Mouse (Mus musculus) MEL (cell line): Measurements from ENCODE around the gene Cyth4. TPM values are rescaled to one million over a fixed set of nuclear protein-coding genes. Genes with fewer than 3 reads are reported as not detected.

Experiments
- DNase-seq: peaks from one replicate; pipeline ENCODE4 v3.0.0; 2011; ENCODE audit warnings: low read depth, low spot score
- H3K27ac ChIP-seq: 2 replicates; pipeline ENCODE4 v1.5.1; 2012; ENCODE audit warnings: low read depth, mild to moderate bottlenecking, control low read depth, low read length, moderate library complexity; ENCODE audit not compliant: control insufficient read depth
- H3K27me3 ChIP-seq, 2 experiments: fragments of 150-350 bp in 1 of 2; sonication (generic) in 1 of 2; 2 replicates each; pipeline ENCODE4 v1.6.1; 2012; ENCODE audit warnings: low read length in 2 of 2, mild to moderate bottlenecking in 2 of 2, improper control_type of control experiment in 1 of 2, moderate library complexity in 1 of 2; ENCODE audit not compliant: insufficient read depth in 2 of 2, control insufficient read depth in 1 of 2
- H3K36me3 ChIP-seq, 2 experiments: 2 replicates each; pipeline ENCODE4 v1.6.1; 2012 to 2014; ENCODE audit warnings: low read length in 2 of 2, improper control_type of control experiment in 1 of 2, inconsistent platforms in 1 of 2, mild to moderate bottlenecking in 1 of 2; ENCODE audit not compliant: insufficient read depth in 2 of 2, control insufficient read depth in 1 of 2
- H3K4me1 ChIP-seq, 2 experiments: fragments of 150-350 bp in 1 of 2; sonication (generic) in 1 of 2; 2 replicates each; pipeline ENCODE4 v1.6.1; 2012; ENCODE audit warnings: low read length in 2 of 2, improper control_type of control experiment in 1 of 2, mild to moderate bottlenecking in 1 of 2; ENCODE audit not compliant: insufficient read depth in 2 of 2, control insufficient read depth in 1 of 2
- H3K4me3 ChIP-seq, 2 experiments: fragments of 150-350 bp in 1 of 2; sonication (generic) in 1 of 2; 2 replicates each; pipeline ENCODE4 v1.5.1; 2012; ENCODE audit warnings: low read depth in 2 of 2, low read length in 2 of 2, mild to moderate bottlenecking in 2 of 2, moderate library complexity in 2 of 2, control low read depth in 1 of 2, improper control_type of control experiment in 1 of 2; ENCODE audit not compliant: control insufficient read depth in 1 of 2, insufficient read depth in 1 of 2
- H3K79me2 ChIP-seq: 2 replicates; pipeline ENCODE4 v1.6.1; 2012; ENCODE audit warnings: mild to moderate bottlenecking, low read length, moderate library complexity; ENCODE audit not compliant: control insufficient read depth, poor library complexity, insufficient read depth
- H3K9ac ChIP-seq: 2 replicates; pipeline ENCODE4 v1.6.1; 2012; ENCODE audit warnings: low read depth, mild to moderate bottlenecking, control low read depth, low read length, moderate library complexity; ENCODE audit not compliant: control insufficient read depth, poor library complexity, severe bottlenecking
- H3K9me3 ChIP-seq: fragments of 150-350 bp; sonication (generic); replicated peaks from 2 replicates; pipeline ENCODE4 v1.6.1; 2012; ENCODE audit warnings: mild to moderate bottlenecking, low read length, improper control_type of control experiment, moderate library complexity; ENCODE audit not compliant: insufficient read depth
- BHLHE40 ChIP-seq: IDR thresholded peaks from 2 replicates; pipeline ENCODE4 v1.6.1; 2012; ENCODE audit warnings: low read depth, mild to moderate bottlenecking, inconsistent platforms, low read length, improper control_type of control experiment, borderline replicate concordance
- CHD1 ChIP-seq: IDR thresholded peaks from 2 replicates; pipeline ENCODE4 v1.6.1; 2012; ENCODE audit warnings: low read depth, mild to moderate bottlenecking, inconsistent platforms, low read length, improper control_type of control experiment
- E2F4 ChIP-seq: IDR thresholded peaks from 2 replicates; pipeline ENCODE4 v1.6.1; 2011; ENCODE audit warnings: low read depth, low read length, improper control_type of control experiment, borderline replicate concordance
- ELF1 ChIP-seq: IDR thresholded peaks from 2 replicates; pipeline ENCODE4 v1.6.1; 2014; ENCODE audit warnings: low read depth, mild to moderate bottlenecking, inconsistent platforms, low read length, improper control_type of control experiment, moderate library complexity
- ETS1 ChIP-seq: IDR thresholded peaks from 2 replicates; pipeline ENCODE4 v1.6.1; 2012; ENCODE audit warnings: low read depth, mild to moderate bottlenecking, inconsistent platforms, low read length, improper control_type of control experiment, moderate library complexity
- HCFC1 ChIP-seq: IDR thresholded peaks from 2 replicates; pipeline ENCODE4 v1.6.1; 2012; ENCODE audit warnings: low read depth, mild to moderate bottlenecking, inconsistent platforms, low read length, improper control_type of control experiment, moderate library complexity
- KAT2A ChIP-seq: conservative IDR thresholded peaks from 2 replicates; pipeline ENCODE4 v1.6.1; 2012; ENCODE audit warnings: low read depth, low read length, improper control_type of control experiment, inconsistent platforms
- MAZ ChIP-seq: IDR thresholded peaks from 2 replicates; pipeline ENCODE4 v1.6.1; 2012; ENCODE audit warnings: low read depth, mild to moderate bottlenecking, inconsistent platforms, low read length, improper control_type of control experiment
- MXI1 ChIP-seq: IDR thresholded peaks from 2 replicates; pipeline ENCODE4 v1.6.1; 2011; ENCODE audit warnings: mild to moderate bottlenecking, low read depth, low read length, improper control_type of control experiment
- MYB ChIP-seq: IDR thresholded peaks from 2 replicates; pipeline ENCODE4 v1.6.1; 2011; ENCODE audit warnings: mild to moderate bottlenecking, low read depth, low read length, improper control_type of control experiment
- POLR2A ChIP-seq, 2 experiments: IDR thresholded peaks; 2 replicates each; pipeline ENCODE4 v1.6.1; 2011 to 2012; ENCODE audit warnings: low read length in 2 of 2, mild to moderate bottlenecking in 2 of 2, control low read depth in 1 of 2, improper control_type of control experiment in 1 of 2, low read depth in 1 of 2, moderate library complexity in 1 of 2; ENCODE audit not compliant: control insufficient read depth in 1 of 2, insufficient read depth in 1 of 2, poor library complexity in 1 of 2
- SIN3A ChIP-seq: IDR thresholded peaks from 2 replicates; pipeline ENCODE4 v1.6.1; 2012; ENCODE audit warnings: low read length, improper control_type of control experiment, inconsistent platforms
- SMC3 ChIP-seq: IDR thresholded peaks from 2 replicates; pipeline ENCODE4 v1.6.1; 2011; ENCODE audit warnings: low read depth, low read length, improper control_type of control experiment
- TBP ChIP-seq: IDR thresholded peaks from 2 replicates; pipeline ENCODE4 v1.8.0; 2011; ENCODE audit warnings: low read depth, low read length, improper control_type of control experiment
- ZKSCAN1 ChIP-seq: IDR thresholded peaks from 2 replicates; pipeline ENCODE4 v1.6.1; 2012; ENCODE audit warnings: low read depth, mild to moderate bottlenecking, inconsistent platforms, low read length, improper control_type of control experiment, moderate library complexity
- ZNF384 ChIP-seq: IDR thresholded peaks from 2 replicates; pipeline ENCODE4 v1.6.1; 2012; ENCODE audit warnings: low read depth, mild to moderate bottlenecking, inconsistent platforms, low read length, improper control_type of control experiment
- polyA plus RNA-seq, 2 experiments: library from polyadenylated mRNA; stranded (reverse) in 1 of 2; unstranded in 1 of 2; fragments of >175 nt in 1 of 2; fragments of >200 nt in 1 of 2; gene quantifications; 2 replicates each; pipeline versions ENCODE4 v1.2.1 to v1.2.4; 2012; ENCODE audit warnings: low replicate concordance in 2 of 2, low read depth in 1 of 2; ENCODE audit not compliant: insufficient read length in 2 of 2, insufficient read depth in 1 of 2, missing spikeins in 1 of 2
- total RNA-seq: library from RNA; depleted of rRNA; stranded (reverse); fragments of 300-350 nt; gene quantifications from 2 replicates; pipeline ENCODE4 v1.2.3, GENCODE M21; 2012

Gene Cyth4
- total and polyA plus RNA-seq, 3 experiments: 8.7 to 23.5 TPM; not detected in 1

- TF ChIP-seq ZKSCAN1 (0 out of 2 replicates have a peak, but pooled peaks have one; percentile 65), POLR2A (IDR thresholded peaks at IDR 0.05; ENCODE audit: control insufficient read depth in 1 of 2, insufficient read depth in 1 of 2, low read depth in 1 of 2, low read length in 2 of 2, poor library complexity in 1 of 2) (no peak)
- peak; percentile 15 for DNase-seq
- peaks cover 0 to 14% of the 10 kb centered on the region in 2 experiments; a peak in 2 of 4 replicates for H3K27me3 ChIP-seq
Measured at GRCm38 (mm10) chr15:78634095-78634737, 37.4 kb downstream of the Cyth4 start.

DNA sequence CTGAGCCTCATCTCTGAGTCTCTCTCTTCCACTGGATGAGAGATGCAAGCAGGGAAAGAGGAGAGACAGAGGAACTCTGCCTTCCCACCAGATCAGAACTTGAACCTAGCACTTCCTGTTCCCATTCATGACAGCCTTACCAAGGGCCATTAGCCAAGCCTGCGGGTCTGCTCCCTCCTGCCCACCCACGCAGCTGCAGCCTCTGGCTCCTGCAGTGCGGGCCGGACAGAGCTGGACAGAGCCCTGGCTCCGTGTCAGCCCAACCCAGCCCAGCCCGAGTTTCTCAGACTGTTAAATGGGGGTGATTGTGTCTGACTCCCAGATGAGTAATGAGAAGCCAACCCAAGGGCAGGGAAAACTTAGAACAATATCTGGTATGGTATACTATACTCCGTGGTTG lies 38.4 kb downstream of the Cyth4 start:
- H3K9ac ChIP-seq: no peak overlapping the region
- H3K4me1 ChIP-seq: no peaks in the 10 kb centered on the region
- no peaks in the 10 kb centered on the region for H3K36me3 ChIP-seq
- no peak for DNase-seq
- no peak overlapping the region for H3K4me3 ChIP-seq
- H3K27me3 ChIP-seq: peaks cover 0 to 14% of the 10 kb centered on the region in 2 experiments; a peak in 2 of 4 replicates
- no peaks in the 10 kb centered on the region for H3K9me3 ChIP-seq
- H3K27ac ChIP-seq: no peak overlapping the region
- TF ChIP-seq SMC3: no peak
- TF ChIP-seq TBP: no peak
- no peaks in the 10 kb centered on the region for H3K79me2 ChIP-seq

More at GRCm38 (mm10) chr15:78634095-78634737, 37.4 kb downstream of the Cyth4 start:
- H3K27ac ChIP-seq: no peak overlapping the region
- H3K4me3 ChIP-seq: no peak overlapping the region
- H3K9ac ChIP-seq: no peak overlapping the region
- H3K4me1 ChIP-seq: no peaks in the 10 kb centered on the region
- no peaks in the 10 kb centered on the region for H3K36me3 ChIP-seq
- no peaks in the 10 kb centered on the region for H3K9me3 ChIP-seq
- no peaks in the 10 kb centered on the region for H3K79me2 ChIP-seq

GRCm38 (mm10) chr15:78643633-78644032 lies 46.8 kb downstream of the Cyth4 start:
- H3K9ac ChIP-seq: no peak overlapping the region
- no peaks in the 10 kb centered on the region for H3K36me3 ChIP-seq
- peak; percentile 61 for TF ChIP-seq ZNF384
- no peak for TF ChIP-seq SIN3A
- TF ChIP-seq, all 39 proteins: peak for 1
- Histone ChIP-seq H3K27ac (no peak overlapping the region), H3K79me2 (no peaks in the 10 kb centered on the region), H3K9me3 (no peaks in the 10 kb centered on the region), H3K27me3 (peaks cover 0 to 5% of the 10 kb centered on the region in 2 experiments; a peak in 1 of 4 replicates), H3K4me3 (no peak overlapping the region), H3K4me1 (no peaks in the 10 kb centered on the region)
- no peak for DNase-seq

- TF ChIP-seq ZKSCAN1: no peak
- TF ChIP-seq HCFC1: no peak
- TF ChIP-seq TBP: no peak
- no peak for TF ChIP-seq CHD1
- no peak for TF ChIP-seq BHLHE40
- TF ChIP-seq MAZ: no peak
- TF ChIP-seq E2F4: no peak
- TF ChIP-seq KAT2A: no peak
- TF ChIP-seq ETS1: no peak
- TF ChIP-seq ELF1: no peak
- TF ChIP-seq MXI1: no peak
- no peak for TF ChIP-seq MYB
- no peak for TF ChIP-seq ZNF384
- no peak overlapping the region for H3K4me3 ChIP-seq
- no peaks in the 10 kb centered on the region for H3K79me2 ChIP-seq
- no peak for DNase-seq
- no peaks in the 10 kb centered on the region for H3K36me3 ChIP-seq
- no peak overlapping the region for H3K9ac ChIP-seq
- peaks cover 0 to 7% of the 10 kb centered on the region in 2 experiments; a peak in 1 of 4 replicates for H3K27me3 ChIP-seq
- no peaks in the 10 kb centered on the region for H3K4me1 ChIP-seq
- H3K27ac ChIP-seq: no peak overlapping the region
- no peaks in the 10 kb centered on the region for H3K9me3 ChIP-seq
Measured at GRCm38 (mm10) chr15:78644606-78645005, 47.8 kb downstream of the Cyth4 start.
